Mouse (Mus musculus) hindbrain, embryonic 11.5 days (tissue): ENCODE results near the gene Cyp4a32. TPM values are rescaled to one million over a fixed set of nuclear protein-coding genes. Genes with fewer than 3 reads are reported as not detected.
"Not testable (repeated sequence)": the region's sequence is repeated elsewhere in the genome, so short reads cannot be mapped to it uniquely, and the experiment has no call there.

Experiments
- ATAC-seq: fragments of 200-750 bp; cut with Nextera tagmentation; 2 replicates; pipeline ENCODE4 v1.8.0; 2017; ENCODE audit warnings: mild to moderate bottlenecking, moderate TSS enrichment, moderate library complexity; ENCODE audit not compliant: low FRiP score
- DNase-seq: peaks from one replicate; pipeline ENCODE4 v3.0.0-alpha.2; 2015; ENCODE audit warnings: low spot score
- H3K27ac ChIP-seq: fragments of 300-500 bp; sonication (generic); 2 replicates; pipeline ENCODE4 v1.5.1; 2014; ENCODE audit warnings: mild to moderate bottlenecking, low read depth, low read length
- H3K27me3 ChIP-seq: fragments of 300-500 bp; sonication (generic); 2 replicates; pipeline ENCODE4 v1.6.1; 2014; ENCODE audit warnings: mild to moderate bottlenecking, low read length, moderate library complexity, mixed read lengths; ENCODE audit not compliant: control insufficient read depth, insufficient read depth
- H3K36me3 ChIP-seq: fragments of 300-500 bp; sonication (generic); 2 replicates; pipeline ENCODE4 v1.6.1; 2014; ENCODE audit warnings: mild to moderate bottlenecking, low read length, moderate library complexity, mixed read lengths; ENCODE audit not compliant: control insufficient read depth, insufficient read depth
- H3K4me1 ChIP-seq: fragments of 300-500 bp; sonication (generic); replicated peaks from 2 replicates; pipeline ENCODE4 v1.6.1; 2014; ENCODE audit warnings: low read length, mixed read lengths; ENCODE audit not compliant: control insufficient read depth, insufficient read depth
- H3K4me2 ChIP-seq: fragments of 300-500 bp; sonication (generic); replicated peaks from 2 replicates; pipeline ENCODE4 v1.6.1; 2014; ENCODE audit warnings: mild to moderate bottlenecking, low read depth, low read length
- H3K4me3 ChIP-seq: fragments of 300-500 bp; sonication (generic); 2 replicates; pipeline ENCODE4 v1.5.1; 2014; ENCODE audit warnings: low read depth, low read length
- H3K9ac ChIP-seq: fragments of 300-500 bp; sonication (generic); 2 replicates; pipeline ENCODE4 v1.6.1; 2014; ENCODE audit warnings: low read depth, low read length
- H3K9me3 ChIP-seq: fragments of 300-500 bp; sonication (generic); 2 replicates; pipeline ENCODE4 v1.6.1; 2016; ENCODE audit warnings: low read length; ENCODE audit not compliant: control insufficient read depth
- WGBS: fragments of 180-500 bp; shearing (Covaris S2); extraction: QIAGEN DNeasy Blood & Tissue Kit; methylation state at CpG from one replicate; pipeline ENCODE4 v1.1.7; 2014; 5-methylcytosine and 5-hydroxymethylcytosine counted together
- polyA plus RNA-seq: library from polyadenylated mRNA; unstranded; fragments of >200 nt; fragmentation: Nextera tagmentation; extraction: Ambion mirVana; gene quantifications from 2 replicates; pipeline ENCODE4 v1.2.1, GENCODE M21; 2014

Cyp4a32 gene
- polyA plus RNA-seq: not detected in 2 replicates

- not testable (repeated sequence) for H3K36me3 ChIP-seq, H3K9me3 ChIP-seq, H3K4me1 ChIP-seq, H3K4me3 ChIP-seq, ATAC-seq, H3K27me3 ChIP-seq, H3K4me2 ChIP-seq, H3K9ac ChIP-seq, DNase-seq, H3K27ac ChIP-seq
- 91% methylated on average over 8 of the region's 8 CpGs for WGBS
These were observed at the start of gene Cyp4a32 for GRCm38 (mm10) chr4:115600611-115601010. Gene Cyp4a32 (plus strand): TSS chr4:115600969.

- no peak overlapping the region for H3K27ac ChIP-seq
- ATAC-seq: no peak
- no peak for DNase-seq
- WGBS: 86% methylated on average over 3 of the region's 3 CpGs
- no peak overlapping the region for H3K4me3 ChIP-seq
- H3K9ac ChIP-seq: no peak overlapping the region
- H3K9me3 ChIP-seq: no peaks in the 10 kb centered on the region
- H3K4me2 ChIP-seq: no peak overlapping the region
- H3K4me1 ChIP-seq: no peaks in the 10 kb centered on the region
- H3K36me3 ChIP-seq: no peaks in the 10 kb centered on the region
- H3K27me3 ChIP-seq: no peaks in the 10 kb centered on the region
These were observed 48.0 kb upstream of the Cyp4a32 start for GRCm38 (mm10) chr4:115552726-115553125.

- Histone ChIP-seq H3K9me3 (no peaks in the 10 kb centered on the region), H3K4me3 (no peak overlapping the region), H3K27me3 (no peaks in the 10 kb centered on the region), H3K4me2 (no peak overlapping the region), H3K36me3 (no peaks in the 10 kb centered on the region), H3K27ac (no peak overlapping the region), H3K9ac (no peak overlapping the region), H3K4me1 (no peaks in the 10 kb centered on the region)
- 76% methylated on average over 2 of the region's 2 CpGs for WGBS
- ATAC-seq (no peak), DNase-seq (no peak)
These were observed 45.3 kb upstream of the Cyp4a32 start for GRCm38 (mm10) chr4:115555513-115555912.

GRCm38 (mm10) chr4:115557861-115558561, 42.8 kb upstream of the Cyp4a32 start:
- ATAC-seq: no peak
- Histone ChIP-seq H3K4me3 (no peak overlapping the region), H3K9ac (no peak overlapping the region), H3K4me2 (no peak overlapping the region), H3K9me3 (no peaks in the 10 kb centered on the region), H3K27ac (no peak overlapping the region), H3K27me3 (no peaks in the 10 kb centered on the region), H3K36me3 (no peaks in the 10 kb centered on the region), H3K4me1 (no peaks in the 10 kb centered on the region)
- 46% methylated on average over 4 of the region's 4 CpGs for WGBS
- no peak for DNase-seq

GRCm38 (mm10) chr4:115561236-115561635, 39.5 kb upstream of the Cyp4a32 start:
- not testable (repeated sequence) for ATAC-seq, H3K9me3 ChIP-seq, H3K4me3 ChIP-seq, H3K27ac ChIP-seq, H3K4me2 ChIP-seq, H3K4me1 ChIP-seq, DNase-seq, H3K9ac ChIP-seq, H3K36me3 ChIP-seq, H3K27me3 ChIP-seq
- 69% methylated on average over 5 of the region's 5 CpGs for WGBS

- DNase-seq: no peak
- Histone ChIP-seq H3K4me1 (no peaks in the 10 kb centered on the region), H3K27me3 (no peaks in the 10 kb centered on the region), H3K9me3 (no peaks in the 10 kb centered on the region), H3K27ac (no peak within 1 kb of the TSS), H3K4me3 (no peak within 1 kb of the TSS), H3K9ac (no peak within 1 kb of the TSS), H3K4me2 (no peak within 1 kb of the TSS), H3K36me3 (no peaks in the 10 kb centered on the region)
- WGBS: 84% methylated on average over 3 of the region's 3 CpGs
- ATAC-seq: no peak
These were observed 37.4 kb upstream of the Cyp4a32 start, which contains the start of gene Cyp4a31 for GRCm38 (mm10) chr4:115563401-115563800. Gene Cyp4a31 (plus strand): TSS chr4:115563649.

- WGBS: 90% methylated on average over 6 of the region's 6 CpGs
- H3K4me3 ChIP-seq, H3K27me3 ChIP-seq, H3K4me2 ChIP-seq, H3K9me3 ChIP-seq, H3K9ac ChIP-seq, DNase-seq, ATAC-seq, H3K4me1 ChIP-seq, H3K27ac ChIP-seq, H3K36me3 ChIP-seq: not testable (repeated sequence)
These were observed 36.1 kb upstream of the Cyp4a32 start for GRCm38 (mm10) chr4:115564469-115565225.

GRCm38 (mm10) chr4:115575255-115575654, 25.5 kb upstream of the Cyp4a32 start:
- no peaks in the 10 kb centered on the region for H3K36me3 ChIP-seq
- no peak for DNase-seq
- no peaks in the 10 kb centered on the region for H3K4me1 ChIP-seq
- no peak overlapping the region for H3K4me2 ChIP-seq
- no peak overlapping the region for H3K9ac ChIP-seq
- ATAC-seq: no peak
- H3K27ac ChIP-seq: no peak overlapping the region
- H3K9me3 ChIP-seq: no peaks in the 10 kb centered on the region
- no peak overlapping the region for H3K4me3 ChIP-seq
- WGBS: 85% methylated on average over 3 of the region's 3 CpGs
- H3K27me3 ChIP-seq: no peaks in the 10 kb centered on the region

- H3K36me3 ChIP-seq: no peaks in the 10 kb centered on the region
- WGBS: 92% methylated on average over 2 of the region's 2 CpGs
- DNase-seq: no peak
These were observed 25.0 kb upstream of the Cyp4a32 start for GRCm38 (mm10) chr4:115575776-115576175.

More at GRCm38 (mm10) chr4:115575776-115576175, 25.0 kb upstream of the Cyp4a32 start:
- H3K27me3 ChIP-seq: no peaks in the 10 kb centered on the region
- H3K9ac ChIP-seq: no peak overlapping the region
- H3K27ac ChIP-seq: no peak overlapping the region
- no peak overlapping the region for H3K4me3 ChIP-seq
- no peak for ATAC-seq
- no peaks in the 10 kb centered on the region for H3K4me1 ChIP-seq
- H3K4me2 ChIP-seq: no peak overlapping the region
- H3K9me3 ChIP-seq: no peaks in the 10 kb centered on the region
